Mouse (Mus musculus): ENCODE measurements around the gene Pard3b. TPM values are rescaled to one million over a fixed set of nuclear protein-coding genes. Genes with fewer than 3 reads are reported as not detected.

The Pard3b gene
- polyA plus RNA-seq, 1 experiment from 2014 or later = 12.3 TPM

DNA sequence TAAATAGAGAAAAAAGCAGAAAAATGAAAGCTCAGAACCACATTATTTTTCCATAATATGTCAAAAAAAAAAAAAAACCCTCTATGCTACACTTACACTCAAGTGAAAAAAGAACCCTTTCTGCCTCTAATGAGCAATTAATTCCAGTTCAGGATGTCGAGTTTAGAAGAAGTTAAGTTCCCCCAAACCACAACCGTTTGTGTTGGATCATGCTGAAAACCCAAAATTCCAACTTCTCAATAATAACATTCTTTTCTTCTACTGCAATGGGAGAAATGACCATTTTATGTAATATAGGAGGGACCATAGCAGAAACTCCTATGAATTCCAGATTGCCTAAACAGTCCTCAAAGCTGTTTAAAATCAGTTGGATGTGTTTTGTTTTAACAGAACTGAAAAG lies 911.9 kb downstream of the Pard3b start:
- H3K9me3 ChIP-seq (ENCODE audit: control insufficient read depth, low read length) = no peaks in the 10 kb centered on the region
- H3K4me3 ChIP-seq (ENCODE audit: low read length) = no peak overlapping the region
- no peaks in the 10 kb centered on the region for H3K27me3 ChIP-seq (ENCODE audit: control insufficient read depth, insufficient read depth, low read depth, low read length)
- WGBS = 54% methylated on average over 2 of the region's 2 CpGs
- no peaks in the 10 kb centered on the region for H3K4me1 ChIP-seq (replicated peaks; ENCODE audit: control insufficient read depth, insufficient read depth, low read length)
- no peaks in the 10 kb centered on the region for H3K36me3 ChIP-seq (ENCODE audit: control insufficient read depth, insufficient read depth, low read length)
- ATAC-seq (ENCODE audit: low read depth) = no peak
- no peak overlapping the region for H3K4me2 ChIP-seq (ENCODE audit: low read depth, low read length)
- no peak overlapping the region for H3K9ac ChIP-seq (ENCODE audit: low read length)
- H3K27ac ChIP-seq (ENCODE audit: low read length) = no peak overlapping the region

DNA sequence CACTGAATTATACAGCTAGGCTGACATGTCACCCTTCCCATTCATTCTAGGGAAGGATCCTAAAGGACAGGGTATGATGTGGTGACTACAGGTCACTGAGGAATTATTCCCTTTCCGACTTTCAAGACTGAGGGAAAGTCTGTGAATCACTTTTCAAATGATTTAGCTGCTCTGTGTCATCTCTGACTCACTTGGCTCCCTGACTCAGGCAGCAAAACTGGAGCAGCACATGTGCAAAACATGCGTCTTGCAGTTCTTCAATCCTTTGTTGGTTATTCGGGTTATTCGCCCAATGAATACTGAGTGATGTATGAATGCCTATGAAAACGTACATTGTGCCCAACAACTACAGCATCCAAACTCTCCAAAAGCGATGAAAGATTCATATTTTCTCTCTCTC lies 912.9 kb downstream of the Pard3b start:
- H3K36me3 ChIP-seq (ENCODE audit: control insufficient read depth, insufficient read depth, low read length) = no peaks in the 10 kb centered on the region
- no peaks in the 10 kb centered on the region for H3K27me3 ChIP-seq (ENCODE audit: control insufficient read depth, insufficient read depth, low read depth, low read length)
- 84% methylated on average over 6 of the region's 6 CpGs for WGBS
- H3K9me3 ChIP-seq (ENCODE audit: control insufficient read depth, low read length) = no peaks in the 10 kb centered on the region
- H3K9ac ChIP-seq (ENCODE audit: low read length) = no peak overlapping the region
- H3K4me1 ChIP-seq (replicated peaks; ENCODE audit: control insufficient read depth, insufficient read depth, low read length) = no peaks in the 10 kb centered on the region
- no peak overlapping the region for H3K4me3 ChIP-seq (ENCODE audit: low read length)
- no peak overlapping the region for H3K27ac ChIP-seq (ENCODE audit: low read length)
- no peak for ATAC-seq (ENCODE audit: low read depth)
- H3K4me2 ChIP-seq (ENCODE audit: low read depth, low read length) = no peak overlapping the region

DNA sequence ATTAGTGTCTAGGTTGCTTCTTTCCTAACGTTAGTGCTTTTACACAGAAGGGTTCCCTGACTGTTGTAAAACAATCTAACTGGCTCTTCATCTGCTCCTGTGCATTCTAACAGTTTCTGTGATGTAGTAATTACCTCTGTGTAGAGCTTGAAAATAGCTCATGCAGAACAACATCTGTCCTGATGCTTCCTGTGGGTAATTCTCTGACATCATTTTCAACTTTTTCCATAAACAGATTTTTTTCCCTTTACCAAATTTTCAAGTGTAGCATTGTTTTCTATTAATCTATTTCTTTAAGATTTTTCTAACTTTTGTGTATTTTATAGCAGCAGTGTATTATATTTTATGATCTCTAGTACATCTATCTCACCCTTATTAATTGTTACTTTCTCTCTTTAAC lies 917.2 kb downstream of the Pard3b start:
- Histone ChIP-seq H3K4me1 (replicated peaks; ENCODE audit: control insufficient read depth, insufficient read depth, low read length) (no peaks in the 10 kb centered on the region), H3K9ac (ENCODE audit: low read length) (no peak overlapping the region), H3K9me3 (ENCODE audit: control insufficient read depth, low read length) (no peaks in the 10 kb centered on the region), H3K36me3 (ENCODE audit: control insufficient read depth, insufficient read depth, low read length) (no peaks in the 10 kb centered on the region), H3K4me3 (ENCODE audit: low read length) (no peak overlapping the region), H3K27me3 (ENCODE audit: control insufficient read depth, insufficient read depth, low read depth, low read length) (no peaks in the 10 kb centered on the region), H3K4me2 (ENCODE audit: low read depth, low read length) (no peak overlapping the region), H3K27ac (ENCODE audit: low read length) (no peak overlapping the region)
- no peak for ATAC-seq (ENCODE audit: low read depth)
- WGBS = 48% methylated on average over 1 of the region's 1 CpGs

DNA sequence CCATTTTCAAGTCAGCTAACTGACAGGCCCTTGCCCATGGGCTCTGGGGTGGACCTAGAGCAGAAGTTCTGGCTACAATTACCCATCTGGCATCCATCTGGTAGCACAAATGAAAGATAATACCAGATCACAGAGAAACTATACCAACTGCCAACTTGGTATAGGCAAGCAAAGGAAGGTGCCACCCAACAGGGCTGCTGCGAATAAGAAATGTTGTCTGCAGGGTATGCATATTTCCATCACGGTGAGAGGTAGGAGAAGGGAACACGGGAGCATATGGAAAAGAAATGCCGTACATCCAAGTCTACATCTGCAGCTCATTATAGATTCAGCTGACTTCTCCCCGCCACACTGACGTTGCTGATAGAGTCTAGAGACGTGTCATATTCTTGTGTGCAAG lies 924.4 kb downstream of the Pard3b start:
- Histone ChIP-seq H3K36me3 (ENCODE audit: control insufficient read depth, insufficient read depth, low read length) (no peaks in the 10 kb centered on the region), H3K27me3 (ENCODE audit: control insufficient read depth, insufficient read depth, low read depth, low read length) (no peaks in the 10 kb centered on the region), H3K9me3 (ENCODE audit: control insufficient read depth, low read length) (no peaks in the 10 kb centered on the region), H3K4me3 (ENCODE audit: low read length) (no peak overlapping the region), H3K4me2 (ENCODE audit: low read depth, low read length) (no peak overlapping the region), H3K4me1 (replicated peaks; ENCODE audit: control insufficient read depth, insufficient read depth, low read length) (no peaks in the 10 kb centered on the region), H3K9ac (ENCODE audit: low read length) (no peak overlapping the region), H3K27ac (ENCODE audit: low read length) (no peak overlapping the region)
- no peak for ATAC-seq (ENCODE audit: low read depth)
- 83% methylated on average over 7 of the region's 7 CpGs for WGBS

DNA sequence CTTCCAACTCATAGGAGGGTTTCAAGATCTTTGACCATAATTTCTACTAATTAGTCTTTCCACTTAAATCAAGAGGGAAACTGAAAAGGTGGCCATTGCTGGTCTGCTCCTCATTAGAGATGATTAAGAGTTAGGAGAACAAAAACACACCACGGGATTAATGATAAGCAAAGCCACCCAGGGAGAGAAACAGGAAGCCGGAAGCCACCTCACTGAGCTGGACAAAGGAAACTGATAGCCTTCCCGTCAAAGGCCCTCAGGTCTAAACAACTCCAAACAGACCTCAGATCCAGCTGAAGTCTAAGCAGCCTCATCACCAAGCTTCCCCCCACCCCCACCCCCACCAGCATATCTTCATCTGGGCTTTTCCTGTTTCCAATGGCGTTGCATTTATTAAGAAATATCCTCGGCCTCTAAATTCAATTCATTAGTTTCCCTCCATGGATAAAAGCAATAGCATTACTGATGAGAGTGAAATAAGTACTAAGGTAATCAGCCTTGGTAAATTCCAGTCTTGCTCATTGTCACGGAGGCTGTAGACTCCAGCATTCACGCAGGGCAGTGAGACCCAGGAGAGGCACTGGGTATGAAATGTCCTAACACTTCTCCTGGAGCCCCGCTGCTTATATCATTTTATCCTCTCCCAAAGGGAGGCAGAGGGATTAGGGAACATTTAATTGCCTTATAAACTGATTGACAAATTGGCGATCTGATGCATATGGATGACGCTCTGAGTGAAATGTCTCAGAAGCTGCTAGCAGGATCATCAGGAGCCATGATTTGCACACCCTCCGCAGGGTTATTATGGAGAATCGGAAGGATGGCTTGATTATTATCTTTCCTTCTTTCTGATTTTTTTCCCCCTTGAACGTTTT lies 925.9 kb downstream of the Pard3b start:
- Histone ChIP-seq H3K4me2 (ENCODE audit: low read depth, low read length) (no peak overlapping the region), H3K36me3 (ENCODE audit: control insufficient read depth, insufficient read depth, low read length) (no peaks in the 10 kb centered on the region), H3K4me3 (ENCODE audit: low read length) (no peak overlapping the region), H3K9me3 (ENCODE audit: control insufficient read depth, low read length) (no peaks in the 10 kb centered on the region), H3K27me3 (ENCODE audit: control insufficient read depth, insufficient read depth, low read depth, low read length) (no peaks in the 10 kb centered on the region), H3K4me1 (replicated peaks; ENCODE audit: control insufficient read depth, insufficient read depth, low read length) (no peaks in the 10 kb centered on the region), H3K27ac (ENCODE audit: low read length) (no peak overlapping the region), H3K9ac (ENCODE audit: low read length) (no peak overlapping the region)
- WGBS = 51% methylated on average over 13 of the region's 13 CpGs
- ATAC-seq (ENCODE audit: low read depth) = no peak

DNA sequence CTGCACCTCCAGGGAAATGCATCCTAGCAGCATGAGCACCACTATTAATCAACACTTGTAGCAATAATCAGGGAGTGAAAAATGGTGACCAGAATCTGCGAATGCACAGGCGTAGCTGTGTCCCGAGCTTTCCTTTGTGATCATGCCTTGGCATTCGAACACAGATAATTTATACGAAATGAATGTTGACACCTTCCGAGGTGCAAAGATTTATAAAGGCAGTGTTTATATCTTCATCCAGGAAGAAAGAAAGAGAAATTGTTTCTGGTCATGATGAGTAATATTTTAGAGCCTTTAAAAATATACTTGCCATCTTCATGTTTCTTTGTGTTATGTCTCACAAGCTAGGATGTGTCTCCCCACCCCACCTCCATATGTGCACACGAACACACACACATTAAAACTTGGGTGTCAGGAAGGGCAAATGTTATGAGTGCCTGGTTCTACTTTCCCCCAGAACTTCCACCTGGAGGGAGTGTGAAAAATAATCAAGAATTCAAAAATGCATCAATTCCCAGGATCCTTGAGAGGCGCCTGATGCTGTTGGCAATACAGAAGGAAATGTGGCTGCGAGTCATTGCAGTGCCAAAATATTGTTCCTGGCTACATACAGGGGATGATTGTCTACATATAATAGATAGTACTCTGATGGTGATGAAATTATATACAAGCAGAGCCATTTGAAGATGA lies 926.6 kb downstream of the Pard3b start:
- ATAC-seq (ENCODE audit: low read depth) = no peak
- Histone ChIP-seq H3K4me1 (replicated peaks; ENCODE audit: control insufficient read depth, insufficient read depth, low read length) (no peaks in the 10 kb centered on the region), H3K27ac (ENCODE audit: low read length) (no peak overlapping the region), H3K36me3 (ENCODE audit: control insufficient read depth, insufficient read depth, low read length) (no peaks in the 10 kb centered on the region), H3K4me2 (ENCODE audit: low read depth, low read length) (no peak overlapping the region), H3K9me3 (ENCODE audit: control insufficient read depth, low read length) (no peaks in the 10 kb centered on the region), H3K27me3 (ENCODE audit: control insufficient read depth, insufficient read depth, low read depth, low read length) (no peaks in the 10 kb centered on the region), H3K9ac (ENCODE audit: low read length) (no peak overlapping the region), H3K4me3 (ENCODE audit: low read length) (no peak overlapping the region)
- WGBS = 71% methylated on average over 9 of the region's 9 CpGs

DNA sequence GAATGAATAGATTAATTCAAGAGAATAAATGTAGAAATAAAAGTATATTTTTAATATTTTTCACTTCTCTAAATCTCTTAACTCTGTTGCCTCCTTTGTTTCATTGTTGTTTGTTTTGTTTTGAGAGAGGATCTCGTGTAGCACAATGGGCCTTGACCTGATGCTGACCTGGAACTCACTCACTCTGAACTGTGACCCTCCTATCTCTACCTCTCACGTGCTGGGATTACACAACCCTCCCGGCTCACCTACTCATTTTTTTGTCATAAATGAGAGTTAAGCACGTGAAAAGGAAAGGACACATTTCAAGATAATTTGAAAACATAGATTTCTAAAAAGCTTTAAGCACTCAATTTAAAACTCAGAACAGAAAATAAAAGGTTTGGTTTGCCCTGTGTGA lies 928.0 kb downstream of the Pard3b start:
- Histone ChIP-seq H3K36me3 (ENCODE audit: control insufficient read depth, insufficient read depth, low read length) (no peaks in the 10 kb centered on the region), H3K27me3 (ENCODE audit: control insufficient read depth, insufficient read depth, low read depth, low read length) (no peaks in the 10 kb centered on the region), H3K27ac (ENCODE audit: low read length) (no peak overlapping the region), H3K4me3 (ENCODE audit: low read length) (no peak overlapping the region), H3K9me3 (ENCODE audit: control insufficient read depth, low read length) (no peaks in the 10 kb centered on the region), H3K9ac (ENCODE audit: low read length) (no peak overlapping the region), H3K4me2 (ENCODE audit: low read depth, low read length) (no peak overlapping the region), H3K4me1 (replicated peaks; ENCODE audit: control insufficient read depth, insufficient read depth, low read length) (no peaks in the 10 kb centered on the region)
- WGBS = 20% methylated on average over 4 of the region's 4 CpGs
- no peak for ATAC-seq (ENCODE audit: low read depth)

DNA sequence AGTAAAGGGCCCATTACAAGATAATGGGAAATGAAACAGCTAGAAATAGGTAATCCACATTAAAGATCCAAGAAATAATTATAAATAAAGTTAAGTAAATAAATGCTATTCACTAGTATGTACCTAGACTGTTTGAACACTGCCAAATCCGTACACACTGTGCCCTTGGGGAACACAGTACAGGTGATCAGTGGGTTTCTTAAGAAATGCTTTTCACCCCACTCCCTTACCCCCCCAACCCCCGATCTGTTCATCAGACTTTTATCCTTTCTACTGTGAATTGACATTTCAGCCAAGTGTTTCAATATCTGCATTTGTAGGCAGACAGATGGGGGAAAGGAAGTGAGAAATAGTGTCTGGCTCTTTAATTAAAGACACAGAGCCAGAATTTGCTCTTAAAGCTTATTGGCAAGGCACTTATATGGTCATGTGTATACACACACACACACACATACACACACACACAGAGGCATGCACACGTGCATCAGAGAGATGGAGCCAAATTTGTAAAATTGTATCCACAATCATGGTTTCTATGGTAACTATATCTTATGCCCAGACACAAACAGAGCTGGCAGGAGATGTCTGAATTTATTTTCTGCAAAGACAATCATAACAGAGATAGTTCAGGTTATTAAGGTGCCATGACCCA lies 938.4 kb downstream of the Pard3b start:
- 50% methylated on average over 3 of the region's 3 CpGs for WGBS
- ATAC-seq (ENCODE audit: low read depth) = no peak

DNA sequence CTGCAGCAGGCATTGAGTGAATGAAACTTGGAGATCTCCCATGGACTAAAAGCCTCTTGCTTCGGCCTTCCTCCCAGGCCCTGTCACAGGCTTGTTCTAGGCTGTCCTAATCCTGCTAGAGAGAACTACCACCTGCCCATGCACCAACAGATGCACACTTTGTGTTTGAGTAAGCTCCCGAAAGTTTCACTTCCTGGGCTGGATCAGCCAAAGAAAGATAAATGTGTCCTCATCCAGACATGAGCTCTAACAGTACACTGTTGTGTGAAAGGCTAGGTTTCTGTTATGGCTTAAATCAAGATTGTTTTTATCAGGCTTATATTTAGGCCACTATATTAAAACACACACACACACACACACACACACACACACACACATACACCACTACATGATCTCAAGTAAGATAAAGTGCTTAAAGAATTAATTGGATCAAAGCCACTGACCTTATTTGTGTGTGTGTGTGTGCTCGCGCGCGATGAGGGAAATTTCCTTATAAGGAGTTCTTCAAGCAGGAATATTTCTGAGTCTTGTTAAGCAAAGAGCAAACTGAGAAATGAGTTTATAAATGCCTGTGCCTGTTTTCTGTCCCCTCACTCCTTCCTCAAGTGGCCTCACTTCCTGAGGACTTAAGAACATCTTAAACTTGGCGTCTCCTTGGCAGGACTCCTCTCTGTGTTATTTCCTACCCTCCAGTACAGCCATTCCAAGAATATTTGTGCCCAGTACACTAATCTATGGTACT lies 940.6 kb downstream of the Pard3b start:
- Histone ChIP-seq H3K27me3 (ENCODE audit: control insufficient read depth, insufficient read depth, low read depth, low read length) (no peaks in the 10 kb centered on the region), H3K4me1 (replicated peaks; ENCODE audit: control insufficient read depth, insufficient read depth, low read length) (peaks cover 27% of the 10 kb centered on the region), H3K9ac (ENCODE audit: low read length) (no peak overlapping the region), H3K27ac (ENCODE audit: low read length) (peak overlapping the region; percentile 83), H3K4me3 (ENCODE audit: low read length) (no peak overlapping the region), H3K4me2 (ENCODE audit: low read depth, low read length) (no peak overlapping the region), H3K36me3 (ENCODE audit: control insufficient read depth, insufficient read depth, low read length) (no peaks in the 10 kb centered on the region), H3K9me3 (ENCODE audit: control insufficient read depth, low read length) (no peaks in the 10 kb centered on the region)
- 23% methylated on average over 7 of the region's 7 CpGs for WGBS
- peak; percentile 82 for ATAC-seq (ENCODE audit: low read depth)

More for the DNA sequence above, 938.4 kb downstream of the Pard3b start:
- Histone ChIP-seq H3K36me3 (ENCODE audit: control insufficient read depth, insufficient read depth, low read length) (no peaks in the 10 kb centered on the region), H3K9ac (ENCODE audit: low read length) (no peak overlapping the region), H3K4me3 (ENCODE audit: low read length) (no peak overlapping the region), H3K4me2 (ENCODE audit: low read depth, low read length) (no peak overlapping the region), H3K4me1 (replicated peaks; ENCODE audit: control insufficient read depth, insufficient read depth, low read length) (peaks cover 18% of the 10 kb centered on the region), H3K9me3 (ENCODE audit: control insufficient read depth, low read length) (no peaks in the 10 kb centered on the region), H3K27ac (ENCODE audit: low read length) (no peak overlapping the region), H3K27me3 (ENCODE audit: control insufficient read depth, insufficient read depth, low read depth, low read length) (no peaks in the 10 kb centered on the region)

Data from lung, embryonic 16.5 days (tissue).